Mouse (Mus musculus) thymus, adult 2 months (tissue): ENCODE data around the gene Cyp2u1. TPM values are rescaled to one million over a fixed set of nuclear protein-coding genes. Genes with fewer than 3 reads are reported as not detected.

Experiments
- DNase-seq: peaks from one replicate; pipeline ENCODE4 v3.0.0; 2021
- H3K27ac ChIP-seq: fragments of 200-500 bp; 2 replicates; pipeline ENCODE4 v1.5.1; 2012; ENCODE audit warnings: low read length, control low read depth; ENCODE audit not compliant: control insufficient read depth, insufficient read depth
- H3K27me3 ChIP-seq: fragments of 200-500 bp; 2 replicates; pipeline ENCODE4 v1.6.1; 2012; ENCODE audit warnings: mild to moderate bottlenecking, low read length, moderate library complexity, mixed read lengths; ENCODE audit not compliant: control insufficient read depth, insufficient read depth
- H3K36me3 ChIP-seq: fragments of 200-500 bp; 2 replicates; pipeline ENCODE4 v1.6.1; 2012; ENCODE audit warnings: mild to moderate bottlenecking, low read length, moderate library complexity; ENCODE audit not compliant: control insufficient read depth, insufficient read depth
- H3K4me1 ChIP-seq: fragments of 200-500 bp; replicated peaks from 2 replicates; pipeline ENCODE4 v1.6.1; 2012; ENCODE audit warnings: low read length; ENCODE audit not compliant: control insufficient read depth, insufficient read depth
- H3K4me3 ChIP-seq: fragments of 200-500 bp; 2 replicates; pipeline ENCODE4 v1.5.1; 2012; ENCODE audit warnings: mild to moderate bottlenecking, low read length, control low read depth, moderate library complexity; ENCODE audit not compliant: control insufficient read depth, insufficient read depth
- CTCF ChIP-seq: fragments of 200-500 bp; IDR thresholded peaks from 2 replicates; pipeline ENCODE4 v1.5.1; 2012; ENCODE audit warnings: mild to moderate bottlenecking, control low read depth, low read length, moderate library complexity, borderline replicate concordance; ENCODE audit not compliant: control insufficient read depth, poor library complexity, insufficient read depth; ENCODE audit errors: extremely low read depth
- POLR2A ChIP-seq: fragments of 200-500 bp; IDR thresholded peaks from 2 replicates; pipeline ENCODE4 v1.6.1; 2012; ENCODE audit warnings: mild to moderate bottlenecking, low read length, control low read depth, moderate library complexity; ENCODE audit not compliant: control insufficient read depth, poor library complexity, insufficient read depth; ENCODE audit errors: extremely low read depth
- WGBS: fragments of 180-500 bp; shearing (Covaris S2); methylation state at CpG from one replicate; pipeline ENCODE4 v1.1.7; 2018; 5-methylcytosine and 5-hydroxymethylcytosine counted together
- polyA plus RNA-seq: library from polyadenylated mRNA; depleted of rRNA; stranded (reverse); fragments of >200 nt; gene quantifications from 2 replicates; pipeline ENCODE4 v1.2.3, GENCODE M21; 2012

The Cyp2u1 gene
- polyA plus RNA-seq, 1 experiment, result 1.2 TPM

- H3K27me3 ChIP-seq, result no peaks in the 10 kb centered on the region
- H3K36me3 ChIP-seq, result no peaks in the 10 kb centered on the region
- H3K4me1 ChIP-seq, result no peaks in the 10 kb centered on the region
- H3K4me3 ChIP-seq, result no peak overlapping the region
- no peak overlapping the region for H3K27ac ChIP-seq
- DNase-seq, result no peak
- 96% methylated on average over 7 of the region's 7 CpGs for WGBS
- TF ChIP-seq CTCF, result no peak
- TF ChIP-seq POLR2A, result no peak
Observed at GRCm38 (mm10) chr3:131296893-131297292, 6.1 kb downstream of the Cyp2u1 start.

DNA sequence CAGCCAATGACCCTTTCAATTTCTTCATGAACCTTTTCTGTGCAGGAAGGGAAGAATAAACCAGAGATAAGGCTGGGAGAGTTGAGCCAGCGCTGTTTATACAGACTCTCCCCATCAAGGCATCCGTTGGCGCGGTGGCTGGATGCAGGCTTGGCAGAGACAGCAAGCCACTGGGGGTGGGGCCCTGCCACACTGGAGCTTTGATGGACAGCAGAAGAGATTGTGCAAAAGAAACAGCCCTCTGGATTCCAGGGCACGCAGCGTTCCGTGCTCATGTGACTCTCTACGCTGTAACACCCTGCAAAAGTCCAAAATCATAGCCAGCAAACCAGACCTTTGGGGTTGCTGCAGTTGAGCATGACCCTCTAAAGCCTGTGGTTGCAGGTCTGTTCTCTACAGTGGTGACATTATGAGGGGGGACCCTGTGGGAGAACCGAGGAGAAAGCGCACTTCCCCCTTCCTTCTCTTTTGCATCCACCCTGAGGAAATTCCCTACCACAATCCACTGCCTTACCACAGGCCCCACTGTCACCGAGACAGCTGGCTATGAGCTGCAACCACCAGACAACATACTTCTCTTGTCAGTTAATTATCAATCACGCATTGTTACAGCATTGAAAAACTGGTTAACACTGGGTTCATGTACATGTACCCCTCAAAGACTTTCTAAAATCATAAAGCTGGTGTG, 7.4 kb downstream of the Cyp2u1 start:
- no peaks in the 10 kb centered on the region for H3K4me1 ChIP-seq
- no peak overlapping the region for H3K4me3 ChIP-seq
- no peaks in the 10 kb centered on the region for H3K27me3 ChIP-seq
- no peak overlapping the region for H3K27ac ChIP-seq
- no peaks in the 10 kb centered on the region for H3K36me3 ChIP-seq
- TF ChIP-seq CTCF, result no peak
- TF ChIP-seq POLR2A, result no peak
- DNase-seq, result no peak
- 66% methylated on average over 12 of the region's 12 CpGs for WGBS

GRCm38 (mm10) chr3:131294503-131294902, 8.5 kb downstream of the Cyp2u1 start:
- no peak for DNase-seq
- Histone ChIP-seq H3K27me3 (no peaks in the 10 kb centered on the region), H3K4me1 (no peaks in the 10 kb centered on the region), H3K27ac (no peak overlapping the region), H3K36me3 (no peaks in the 10 kb centered on the region), H3K4me3 (no peak overlapping the region)
- WGBS, result 68% methylated on average over 3 of the region's 3 CpGs
- TF ChIP-seq POLR2A (no peak), CTCF (no peak)

- DNase-seq, result no peak
- 93% methylated on average over 3 of the region's 3 CpGs for WGBS
- H3K27ac ChIP-seq, result no peak overlapping the region
- TF ChIP-seq CTCF (no peak), POLR2A (no peak)
- H3K27me3 ChIP-seq, result no peaks in the 10 kb centered on the region
- H3K4me3 ChIP-seq, result no peak overlapping the region
- no peaks in the 10 kb centered on the region for H3K36me3 ChIP-seq
- no peaks in the 10 kb centered on the region for H3K4me1 ChIP-seq
Observed at GRCm38 (mm10) chr3:131292959-131293358, 10.1 kb downstream of the Cyp2u1 start.

DNA sequence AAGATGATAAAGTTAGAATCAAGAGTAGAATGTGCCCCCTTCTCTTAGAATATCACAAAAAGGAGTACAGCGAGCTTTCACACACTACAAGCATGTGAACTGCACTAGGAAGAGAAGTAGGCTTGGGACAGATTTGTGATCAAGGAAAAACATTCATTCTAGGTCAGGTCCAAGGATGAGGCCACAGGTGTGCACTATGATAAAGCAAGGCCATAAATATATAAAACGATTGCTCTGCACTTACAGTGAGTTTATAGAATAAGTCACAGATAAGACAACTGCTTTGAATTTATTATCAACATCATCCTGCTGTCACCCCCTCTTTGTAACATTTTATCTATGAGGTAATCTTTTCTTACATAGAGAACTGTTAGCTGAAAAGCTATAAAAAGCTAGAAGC, 10.7 kb downstream of the Cyp2u1 start:
- no peak for DNase-seq
- Histone ChIP-seq H3K4me1 (no peaks in the 10 kb centered on the region), H3K27ac (no peak overlapping the region), H3K27me3 (no peaks in the 10 kb centered on the region), H3K4me3 (no peak overlapping the region), H3K36me3 (no peaks in the 10 kb centered on the region)
- WGBS, result 97% methylated on average over 2 of the region's 2 CpGs
- TF ChIP-seq POLR2A (no peak), CTCF (no peak)

DNA sequence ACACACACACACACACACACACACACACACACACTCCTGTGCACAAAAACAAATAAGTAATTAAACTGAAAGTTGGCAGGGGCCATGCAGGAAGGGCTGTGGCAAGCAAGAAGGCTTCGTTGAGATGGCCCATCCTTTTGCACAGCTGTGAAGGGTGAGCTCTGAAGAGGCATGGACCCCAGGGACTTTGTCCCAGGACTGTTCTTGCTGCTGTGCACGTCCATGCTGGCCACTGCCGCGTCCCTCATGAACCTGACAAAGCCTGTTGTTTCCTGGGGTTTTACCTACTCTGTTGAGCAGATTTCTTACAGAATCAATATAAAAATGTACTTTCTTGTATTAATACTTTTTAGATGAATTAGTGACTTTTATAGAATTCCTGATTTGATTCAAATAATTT, 11.1 kb downstream of the Cyp2u1 start:
- TF ChIP-seq CTCF (no peak), POLR2A (no peak)
- no peaks in the 10 kb centered on the region for H3K4me1 ChIP-seq
- no peak overlapping the region for H3K27ac ChIP-seq
- H3K27me3 ChIP-seq, result no peaks in the 10 kb centered on the region
- no peaks in the 10 kb centered on the region for H3K36me3 ChIP-seq
- no peak overlapping the region for H3K4me3 ChIP-seq
- WGBS, result 93% methylated on average over 4 of the region's 4 CpGs
- DNase-seq, result no peak

DNA sequence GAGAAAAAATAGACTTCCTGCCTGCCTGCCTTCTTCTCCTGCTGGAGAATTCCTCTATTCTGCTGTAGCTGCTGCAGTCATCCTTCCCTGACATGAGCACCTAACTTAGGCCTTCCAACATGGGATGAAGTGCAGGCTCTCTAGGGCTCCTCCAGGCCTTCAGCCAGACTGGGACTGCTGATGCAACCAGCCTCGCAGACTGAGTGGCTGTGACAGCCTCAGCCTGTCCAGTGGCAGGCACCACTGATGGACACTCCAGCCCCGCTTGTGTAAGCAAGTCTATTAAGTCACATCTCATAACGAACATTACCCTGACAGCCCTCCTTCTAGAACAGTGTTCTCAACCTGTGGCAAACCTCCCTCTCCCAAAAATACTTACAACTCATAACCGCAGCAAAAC, 28.9 kb downstream of the Cyp2u1 start:
- Histone ChIP-seq H3K36me3 (no peaks in the 10 kb centered on the region), H3K4me1 (peaks cover 3% of the 10 kb centered on the region), H3K27me3 (no peaks in the 10 kb centered on the region), H3K27ac (no peak overlapping the region), H3K4me3 (no peak overlapping the region)
- 94% methylated on average over 4 of the region's 4 CpGs for WGBS
- TF ChIP-seq CTCF (no peak), POLR2A (no peak)
- DNase-seq, result no peak
